Mouse (Mus musculus) stomach, postnatal 0 days (tissue): Measurements from ENCODE around the gene Ogg1. TPM values are rescaled to one million over a fixed set of nuclear protein-coding genes. Genes with fewer than 3 reads are reported as not detected.
A peak's percentile ranks its signal among the peaks of the same experiment; 100 is the strongest.
"Not testable (repeated sequence)": the region's sequence is repeated elsewhere in the genome, so short reads cannot be mapped to it uniquely, and the experiment has no call there.

Experiments
- ATAC-seq: fragments of 200-750 bp; cut with Nextera tagmentation; 2 replicates; pipeline ENCODE4 v1.8.0; 2017; ENCODE audit not compliant: low FRiP score, low TSS enrichment
- DNase-seq: peaks from one replicate; pipeline ENCODE4 v3.0.0-alpha.2; 2016; ENCODE audit warnings: low spot score
- H3K27ac ChIP-seq: fragments of 300-500 bp; sonication (generic); replicated peaks from 2 replicates; pipeline ENCODE4 v1.5.1; 2014; ENCODE audit warnings: mild to moderate bottlenecking, control low read depth
- H3K27me3 ChIP-seq: fragments of 300-500 bp; sonication (generic); 2 replicates; pipeline ENCODE4 v1.6.1; 2014; ENCODE audit warnings: low read length; ENCODE audit not compliant: control insufficient read depth, insufficient read depth
- H3K36me3 ChIP-seq: fragments of 300-500 bp; sonication (generic); 2 replicates; pipeline ENCODE4 v1.6.1; 2014; ENCODE audit warnings: low read length, mixed read lengths; ENCODE audit not compliant: control insufficient read depth, insufficient read depth
- H3K4me1 ChIP-seq: fragments of 300-500 bp; sonication (generic); replicated peaks from 2 replicates; pipeline ENCODE4 v1.6.1; 2014; ENCODE audit warnings: antibody characterized with exemption; ENCODE audit not compliant: control insufficient read depth, insufficient read depth
- H3K4me2 ChIP-seq: fragments of 300-500 bp; sonication (generic); replicated peaks from 2 replicates; pipeline ENCODE4 v1.6.1; 2014; ENCODE audit warnings: low read depth, mild to moderate bottlenecking, control low read depth, moderate library complexity
- H3K4me3 ChIP-seq: fragments of 300-500 bp; sonication (generic); 2 replicates; pipeline ENCODE4 v1.5.1; 2014; ENCODE audit warnings: low read depth, low read length, control low read depth
- H3K9ac ChIP-seq: fragments of 300-500 bp; sonication (generic); 2 replicates; pipeline ENCODE4 v1.6.1; 2014; ENCODE audit warnings: mild to moderate bottlenecking, low read length, control low read depth, mixed read lengths
- H3K9me3 ChIP-seq: fragments of 300-500 bp; sonication (generic); 2 replicates; pipeline ENCODE4 v1.6.1; 2016; ENCODE audit warnings: low read length; ENCODE audit not compliant: control insufficient read depth
- CTCF ChIP-seq: IDR thresholded peaks from 2 replicates; pipeline ENCODE4 v1.5.1; 2016; ENCODE audit warnings: antibody characterized with exemption, low read depth, mild to moderate bottlenecking, moderate library complexity
- EP300 ChIP-seq: optimal IDR thresholded peaks from 2 replicates; pipeline ENCODE3; 2016; ENCODE audit warnings: antibody characterized with exemption
- WGBS: fragments of 180-500 bp; shearing (Covaris S2); extraction: QIAGEN DNeasy Blood & Tissue Kit; methylation state at CpG from one replicate; pipeline ENCODE4 v1.1.7; 2014; 5-methylcytosine and 5-hydroxymethylcytosine counted together
- polyA plus RNA-seq: library from polyadenylated mRNA; unstranded; fragments of >200 nt; fragmentation: Nextera tagmentation; extraction: Ambion mirVana; gene quantifications from 2 replicates; pipeline ENCODE4 v1.2.1, GENCODE M21; 2015

Ogg1 gene
- polyA plus RNA-seq, 1 experiment from 2014 or later = 6.8 TPM

DNA sequence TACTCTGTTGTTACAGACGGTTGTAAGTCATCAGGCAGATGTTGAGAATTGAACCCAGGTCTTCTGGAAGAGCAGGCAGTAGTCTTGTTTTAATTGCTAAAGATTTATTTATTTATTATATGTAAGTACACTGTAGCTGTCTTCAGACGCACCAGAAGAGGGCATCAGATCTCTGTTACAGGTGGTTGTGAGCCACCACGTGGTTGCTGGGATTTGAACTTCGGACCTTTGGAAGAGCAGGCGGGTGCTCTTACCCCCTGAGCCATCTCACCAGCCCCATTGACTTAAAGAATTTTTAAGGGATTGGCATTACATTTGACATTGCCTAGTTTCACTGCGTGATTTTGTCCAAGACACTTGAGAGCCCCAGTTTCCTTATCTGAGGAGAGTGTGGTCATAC, 6.0 kb downstream of the Ogg1 start:
- peak overlapping the region; percentile 63 for H3K27ac ChIP-seq
- H3K4me1 ChIP-seq, DNase-seq, H3K27me3 ChIP-seq, H3K36me3 ChIP-seq, H3K4me3 ChIP-seq, H3K9me3 ChIP-seq, H3K4me2 ChIP-seq, H3K9ac ChIP-seq: not testable (repeated sequence)
- peak; percentile 40 for TF ChIP-seq CTCF
- 62% methylated on average over 6 of the region's 6 CpGs for WGBS
- ATAC-seq = peak; percentile 16

DNA sequence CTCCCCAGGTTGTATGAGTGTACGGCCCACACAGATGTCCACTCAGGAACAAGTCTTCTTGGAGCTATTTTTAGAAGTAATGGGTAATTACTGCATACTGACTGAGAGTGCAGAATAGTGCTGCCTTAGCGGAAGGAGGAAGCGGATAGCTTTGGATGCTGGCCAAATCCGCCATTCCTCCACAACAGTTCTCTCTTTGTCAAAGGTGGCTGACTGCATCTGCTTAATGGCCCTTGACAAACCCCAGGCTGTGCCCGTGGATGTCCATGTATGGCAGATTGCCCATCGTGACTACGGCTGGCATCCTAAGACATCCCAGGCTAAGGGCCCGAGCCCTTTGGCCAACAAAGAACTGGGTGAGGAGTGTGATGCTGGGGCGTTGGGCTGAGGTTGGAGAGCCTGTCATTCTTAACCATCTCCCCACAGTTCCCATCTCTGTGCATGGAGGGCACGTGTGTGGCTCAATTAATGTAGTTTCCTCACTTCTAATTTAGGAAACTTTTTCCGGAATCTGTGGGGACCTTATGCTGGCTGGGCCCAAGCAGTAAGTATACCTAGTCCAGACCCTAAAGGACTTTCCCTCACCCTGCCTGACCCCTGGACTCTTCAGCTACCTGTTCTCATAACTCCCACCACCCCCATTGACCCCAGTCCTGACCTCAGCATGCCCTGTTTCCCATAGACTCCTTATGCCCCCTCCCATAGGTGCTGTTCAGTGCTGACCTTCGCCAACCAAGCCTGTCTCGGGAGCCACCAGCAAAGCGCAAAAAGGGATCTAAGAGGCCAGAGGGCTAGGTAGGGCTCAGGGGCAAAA, 6.6 kb downstream of the Ogg1 start:
- H3K4me3 ChIP-seq = no peak overlapping the region

GRCm38 (mm10) chr6:113334216-113334615, 7.4 kb downstream of the Ogg1 start:
- Histone ChIP-seq H3K4me1 (no peaks in the 10 kb centered on the region), H3K36me3 (peaks cover 12% of the 10 kb centered on the region), H3K27me3 (no peaks in the 10 kb centered on the region), H3K4me2 (no peak overlapping the region), H3K9me3 (no peaks in the 10 kb centered on the region), H3K4me3 (no peak overlapping the region), H3K9ac (no peak overlapping the region), H3K27ac (no peak overlapping the region)
- DNase-seq (no peak), ATAC-seq (no peak)
- 76% methylated on average over 6 of the region's 6 CpGs for WGBS
- no peak for TF ChIP-seq CTCF

More for the DNA sequence above, 6.6 kb downstream of the Ogg1 start:
- Histone ChIP-seq H3K4me2 (no peak overlapping the region), H3K9ac (no peak overlapping the region), H3K27me3 (no peaks in the 10 kb centered on the region), H3K4me1 (no peaks in the 10 kb centered on the region), H3K9me3 (no peaks in the 10 kb centered on the region), H3K36me3 (peaks cover 12% of the 10 kb centered on the region), H3K27ac (peak overlapping the region; percentile 63)
- ATAC-seq = peak; percentile 77
- DNase-seq = peak; percentile 75
- TF ChIP-seq CTCF (no peak), EP300 (no peak)
- 60% methylated on average over 14 of the region's 14 CpGs for WGBS

DNA sequence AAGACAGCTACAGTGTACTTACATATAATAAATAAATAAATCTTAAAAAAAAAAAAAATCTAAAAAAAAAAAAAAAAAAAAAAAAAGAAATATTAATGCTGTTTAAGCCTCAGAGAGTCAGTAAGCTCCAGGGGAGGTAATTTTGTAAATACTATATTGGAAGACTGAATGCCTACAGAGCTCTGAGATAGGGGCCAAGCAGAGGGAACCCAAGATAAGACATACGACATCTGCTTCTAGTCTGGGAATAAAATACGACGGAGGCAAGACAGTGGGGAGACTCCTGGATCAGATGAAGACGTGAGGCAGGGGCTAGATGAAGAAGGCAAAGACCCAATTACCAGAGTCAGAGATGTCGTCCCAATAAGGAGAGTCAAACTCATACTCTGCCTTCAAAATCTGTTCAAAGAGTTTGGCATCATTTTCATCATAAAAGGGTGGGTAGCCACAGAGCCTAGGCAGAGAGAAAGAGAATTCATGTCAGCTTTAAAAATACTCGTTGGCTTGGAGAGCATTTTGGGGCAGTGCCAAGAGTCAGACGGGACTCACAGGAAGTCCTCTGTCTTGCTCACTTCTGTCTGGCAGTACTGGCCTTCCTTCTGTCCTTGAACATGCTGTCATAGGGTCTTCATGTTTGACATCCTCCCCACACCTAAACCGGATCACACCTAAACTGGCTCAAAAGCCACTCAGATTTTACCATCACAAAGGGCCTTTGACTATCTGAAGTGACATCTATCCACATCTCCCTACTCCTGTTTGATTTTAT, 10.3 kb downstream of the Ogg1 start:
- TF ChIP-seq CTCF (no peak), EP300 (no peak)
- no peak overlapping the region for H3K4me3 ChIP-seq
- H3K36me3 ChIP-seq = peaks cover 12% of the 10 kb centered on the region
- no peaks in the 10 kb centered on the region for H3K9me3 ChIP-seq
- H3K4me2 ChIP-seq = no peak overlapping the region
- no peaks in the 10 kb centered on the region for H3K27me3 ChIP-seq
- DNase-seq (no peak), ATAC-seq (no peak)
- H3K4me1 ChIP-seq = 0 out of 2 replicates have a peak, but pooled peaks cover 2% of the 10 kb centered on the region
- no peak overlapping the region for H3K27ac ChIP-seq
- H3K9ac ChIP-seq = no peak overlapping the region
- WGBS = 57% methylated on average over 8 of the region's 8 CpGs

- Histone ChIP-seq H3K4me1 (peaks cover 5% of the 10 kb centered on the region; the same call in 1 of the 2 replicates), H3K4me3 (no peak overlapping the region), H3K9ac (no peak overlapping the region), H3K9me3 (no peaks in the 10 kb centered on the region), H3K4me2 (no peak overlapping the region), H3K36me3 (0 out of 2 replicates have a peak, but pooled peaks cover 3% of the 10 kb centered on the region), H3K27ac (no peak overlapping the region), H3K27me3 (no peaks in the 10 kb centered on the region)
- DNase-seq (no peak), ATAC-seq (no peak)
- WGBS = 81% methylated on average over 6 of the region's 6 CpGs
- TF ChIP-seq EP300 = no peak
- no peak for TF ChIP-seq CTCF
Measured at GRCm38 (mm10) chr6:113341574-113341973, 14.8 kb downstream of the Ogg1 start.

- Histone ChIP-seq H3K4me3 (no peak overlapping the region), H3K9ac (no peak overlapping the region)
Measured at GRCm38 (mm10) chr6:113342297-113342696, 15.5 kb downstream of the Ogg1 start.

More at GRCm38 (mm10) chr6:113342297-113342696, 15.5 kb downstream of the Ogg1 start:
- ATAC-seq (no peak), DNase-seq (no peak)
- Histone ChIP-seq H3K4me2 (peak overlapping the region; percentile 84), H3K27me3 (no peaks in the 10 kb centered on the region), H3K27ac (no peak overlapping the region), H3K36me3 (0 out of 2 replicates have a peak, but pooled peaks cover 3% of the 10 kb centered on the region), H3K4me1 (peaks cover 5% of the 10 kb centered on the region; the same call in 1 of the 2 replicates), H3K9me3 (no peaks in the 10 kb centered on the region)
- WGBS = 27% methylated on average over 6 of the region's 7 CpGs
- TF ChIP-seq EP300 (no peak), CTCF (no peak)
